Mouse (Mus musculus) heart, adult 9 months (tissue): ENCODE results near the gene Pik3r6.

Experiments
- DNase-seq, 2 experiments: peaks; one replicate each; pipeline ENCODE4 v3.0.0; 2022; ENCODE audit warnings: low spot score in 2 of 2

Gene Pik3r6

GRCm38 (mm10) chr11:68533971-68534475, 31.2 kb downstream of the Pik3r6 start:
- DNase-seq, result no peak

GRCm38 (mm10) chr11:68536026-68536425, 33.2 kb downstream of the Pik3r6 start:
- no peak for DNase-seq

- no peak for DNase-seq
Observed at GRCm38 (mm10) chr11:68536465-68536864, 33.6 kb downstream of the Pik3r6 start.

DNA sequence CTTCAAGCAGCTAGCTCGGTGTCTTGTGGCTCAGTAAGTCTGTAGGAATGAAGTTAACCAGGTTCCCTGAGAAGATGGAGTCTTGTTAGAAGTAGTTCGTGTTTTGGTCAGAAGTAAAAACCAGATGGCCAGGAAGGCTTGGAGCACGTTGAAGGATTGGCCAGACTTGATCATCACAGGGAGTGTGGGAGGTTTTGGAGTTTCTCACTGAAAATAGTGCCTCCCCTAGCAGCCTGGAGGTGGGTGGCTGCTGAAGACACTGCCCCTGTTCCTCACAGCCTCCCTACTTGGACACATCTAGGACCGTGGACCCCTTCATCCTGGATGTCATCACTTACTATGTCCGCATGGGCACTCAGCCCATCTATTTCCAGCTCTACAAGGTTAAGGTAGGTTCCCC, 36.8 kb downstream of the Pik3r6 start:
- no peak for DNase-seq

GRCm38 (mm10) chr11:68544554-68544953, 41.7 kb downstream of the Pik3r6 start:
- peak in 1 of 2 experiments; percentile 23 for DNase-seq

DNA sequence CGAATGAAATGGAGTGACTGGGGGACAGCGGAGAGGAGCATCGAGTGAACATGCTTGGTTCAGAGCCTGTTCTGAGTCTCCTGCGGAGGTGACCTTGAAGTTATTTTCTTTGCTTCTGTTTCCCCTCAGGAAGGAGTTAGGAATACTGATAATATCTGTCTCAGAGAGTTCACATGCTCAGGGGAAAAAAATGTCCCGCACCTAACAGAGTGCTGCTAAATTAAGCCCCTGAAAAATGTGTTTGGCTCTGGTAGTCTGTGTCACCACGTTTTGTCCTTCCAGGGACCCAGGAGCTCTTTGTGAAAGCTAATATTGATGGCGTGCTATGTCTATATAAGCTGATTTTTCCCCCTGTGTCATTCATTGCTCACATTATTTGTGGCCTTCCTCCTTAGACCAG, 42.4 kb downstream of the Pik3r6 start:
- DNase-seq, result peak in 1 of 2 experiments; percentile 23

- DNase-seq, result no peak
Observed at GRCm38 (mm10) chr11:68545682-68546222, 42.9 kb downstream of the Pik3r6 start.

- DNase-seq, result no peak
Observed at GRCm38 (mm10) chr11:68547484-68547883, 44.7 kb downstream of the Pik3r6 start.

GRCm38 (mm10) chr11:68549597-68549996, 46.8 kb downstream of the Pik3r6 start:
- DNase-seq, result no peak

DNA sequence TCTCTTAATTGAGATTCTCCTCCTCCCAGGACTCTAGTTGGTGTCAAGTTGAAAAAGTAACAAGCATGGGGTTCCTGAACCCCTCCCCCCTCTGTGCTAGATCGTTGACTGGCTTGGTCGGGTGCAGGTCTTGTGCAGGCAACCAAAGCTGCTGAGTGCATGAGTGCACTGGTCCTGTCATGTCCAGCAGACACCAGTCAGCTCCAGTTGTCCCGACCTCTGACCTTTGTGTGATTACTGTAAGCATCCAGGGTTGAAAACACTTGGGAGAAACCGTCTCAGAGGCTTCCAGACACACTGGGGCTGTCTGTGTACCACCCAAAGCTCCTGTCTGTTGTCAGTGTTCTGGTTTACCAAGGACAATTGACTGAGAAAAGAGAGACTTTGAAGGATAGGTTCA, 47.5 kb downstream of the Pik3r6 start:
- no peak for DNase-seq

- peak; percentile 69 to 73 for DNase-seq
Observed at GRCm38 (mm10) chr11:68553981-68554471, 51.2 kb downstream of the Pik3r6 start.

GRCm38 (mm10) chr11:68555918-68556584, 53.2 kb downstream of the Pik3r6 start, which contains the start of gene Mfsd6l:
Gene Mfsd6l, plus strand, starts transcription at chr11:68556186.
- no peak for DNase-seq

GRCm38 (mm10) chr11:68559546-68559945, 56.7 kb downstream of the Pik3r6 start:
- DNase-seq, result no peak

DNA sequence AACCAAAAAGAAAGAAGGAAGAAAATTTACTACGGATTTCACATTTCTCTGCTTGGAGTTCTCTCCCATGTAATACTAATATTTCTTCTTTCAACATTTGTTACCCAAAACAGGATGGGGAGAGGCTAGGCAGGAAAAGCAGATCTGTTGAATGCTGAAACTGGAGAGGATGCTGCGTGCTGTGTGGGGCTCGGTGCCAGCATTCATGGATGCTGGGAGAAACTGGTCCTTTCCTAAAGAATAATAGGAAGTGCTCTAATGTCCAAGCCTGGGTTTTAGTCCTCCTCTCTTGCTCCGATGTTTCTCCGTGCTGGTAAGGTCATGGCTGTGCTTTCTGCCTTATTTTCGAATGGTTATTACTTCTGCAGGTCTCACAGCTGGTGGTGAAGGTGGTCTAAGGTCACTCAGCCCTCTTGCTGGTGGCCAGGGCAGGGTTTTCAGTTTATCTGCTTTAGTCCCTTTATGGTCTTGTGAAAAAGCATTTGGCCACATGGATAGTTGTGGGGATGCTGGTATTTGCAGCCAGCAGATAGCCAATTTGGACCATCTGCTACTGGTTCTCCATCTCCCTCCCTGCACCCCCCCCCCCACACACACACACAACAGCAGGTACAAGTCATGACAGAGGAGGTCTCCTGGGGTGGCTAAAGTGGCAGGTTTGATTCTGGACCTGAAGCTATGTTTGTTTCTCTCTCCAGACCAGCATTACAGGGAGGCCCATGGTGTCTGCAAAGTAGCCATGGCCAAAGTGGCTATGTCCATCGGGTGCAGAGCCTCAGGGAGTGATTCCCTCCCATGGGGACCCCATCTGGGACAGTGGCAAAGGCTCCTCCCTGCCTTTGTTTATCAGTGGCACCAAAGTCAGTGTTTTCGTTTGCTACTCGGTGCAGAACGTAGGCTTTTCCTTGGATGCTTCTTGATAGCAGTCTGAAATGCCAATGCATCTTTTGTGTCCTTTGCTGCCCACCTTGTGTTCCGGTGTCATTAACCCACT, 59.4 kb downstream of the Pik3r6 start:
- DNase-seq, result no peak

DNA sequence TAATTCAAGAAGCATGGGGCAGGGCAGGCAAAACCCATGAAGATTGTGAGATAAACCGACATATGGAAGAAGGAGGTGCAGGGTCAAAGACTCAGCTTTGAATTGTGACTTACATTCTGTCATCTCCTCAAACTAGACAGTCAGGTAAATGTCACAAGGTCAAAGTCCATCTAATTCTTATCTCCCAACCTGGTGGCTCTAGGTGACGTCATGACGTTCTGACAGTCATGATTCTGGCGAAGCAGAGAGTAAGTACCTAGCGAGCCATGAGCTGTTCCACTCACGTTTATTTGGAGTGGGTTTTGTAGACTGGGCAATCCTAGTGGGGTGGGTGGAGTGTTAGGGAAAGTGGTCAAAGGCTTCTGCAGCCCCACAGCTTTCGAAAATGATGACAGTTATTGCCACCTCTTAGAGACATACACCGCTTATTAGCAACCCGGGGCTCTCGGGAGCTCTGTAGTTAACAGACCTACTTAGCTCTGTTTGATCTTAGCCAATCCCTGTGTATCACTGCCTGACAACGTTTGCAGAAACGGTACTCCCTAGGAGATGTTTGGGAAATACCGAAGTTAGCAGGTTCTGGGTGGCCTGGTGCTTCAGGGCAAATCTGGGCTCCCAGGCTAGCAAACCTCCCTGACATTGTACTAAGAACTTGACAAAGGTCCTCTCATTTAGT, 61.7 kb downstream of the Pik3r6 start:
- no peak for DNase-seq

DNA sequence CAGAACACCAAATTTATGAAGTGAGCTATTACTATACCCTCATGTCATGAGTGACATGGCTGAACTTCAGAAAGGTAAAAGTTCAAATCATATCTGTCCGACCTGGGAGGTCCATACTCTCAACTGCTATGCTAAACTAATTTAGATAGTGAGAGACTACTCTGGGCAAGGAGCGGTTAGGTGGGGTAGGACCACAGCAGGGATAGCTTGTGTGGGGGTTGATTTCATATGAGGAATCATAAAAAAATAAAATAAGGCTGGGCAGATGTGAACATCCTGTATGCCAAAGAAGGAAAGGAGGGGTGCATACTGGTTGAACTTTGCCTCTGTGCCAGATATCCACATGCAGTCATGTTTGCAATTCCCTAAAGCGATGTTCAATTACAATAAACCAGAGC, 62.2 kb downstream of the Pik3r6 start:
- DNase-seq, result no peak

- peak in 1 of 2 experiments; percentile 61 for DNase-seq
Observed at GRCm38 (mm10) chr11:68566447-68567059, 63.7 kb downstream of the Pik3r6 start.

DNA sequence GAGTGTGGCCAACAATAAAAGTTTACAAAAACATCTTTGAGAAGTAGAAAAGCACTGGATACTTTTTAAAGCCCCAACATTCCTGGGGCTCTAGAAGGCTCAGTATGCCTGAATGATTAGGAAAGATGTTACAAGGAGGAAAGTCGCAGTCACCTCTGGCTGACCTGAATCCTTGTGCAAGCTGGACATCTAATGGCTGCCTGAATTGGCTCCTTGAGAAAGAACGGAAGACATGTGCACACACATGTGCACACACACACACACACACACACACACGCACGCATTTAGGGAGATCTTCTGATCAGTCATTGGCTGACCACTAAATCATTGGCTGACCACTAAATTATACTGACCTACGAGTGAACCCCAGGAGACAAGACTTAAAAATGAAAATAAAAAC, 68.0 kb downstream of the Pik3r6 start:
- peak in 1 of 2 experiments; percentile 27 for DNase-seq

DNA sequence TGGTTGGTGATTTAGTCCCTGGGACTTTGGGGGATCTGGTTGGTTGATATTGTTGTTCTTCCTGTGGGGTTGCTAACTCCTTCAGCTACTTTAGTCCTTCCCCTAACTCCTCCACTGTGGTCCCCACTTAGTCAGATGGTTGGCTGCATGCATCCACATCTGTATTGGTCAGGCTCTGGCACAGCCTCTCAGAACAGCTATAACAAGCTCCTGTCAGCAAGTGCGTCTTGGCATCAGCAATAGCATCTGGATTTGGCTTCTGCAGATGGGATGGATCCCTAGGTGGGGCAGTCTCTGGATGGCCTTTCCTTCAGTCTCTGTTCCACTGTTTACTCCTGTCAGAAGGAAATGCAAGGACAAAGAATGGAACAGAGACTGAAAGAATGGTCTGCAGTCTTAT, 74.3 kb downstream of the Pik3r6 start:
- DNase-seq, result no peak

GRCm38 (mm10) chr11:68579462-68579881, 76.7 kb downstream of the Pik3r6 start:
- DNase-seq, result peak in 1 of 2 experiments; percentile 42

DNA sequence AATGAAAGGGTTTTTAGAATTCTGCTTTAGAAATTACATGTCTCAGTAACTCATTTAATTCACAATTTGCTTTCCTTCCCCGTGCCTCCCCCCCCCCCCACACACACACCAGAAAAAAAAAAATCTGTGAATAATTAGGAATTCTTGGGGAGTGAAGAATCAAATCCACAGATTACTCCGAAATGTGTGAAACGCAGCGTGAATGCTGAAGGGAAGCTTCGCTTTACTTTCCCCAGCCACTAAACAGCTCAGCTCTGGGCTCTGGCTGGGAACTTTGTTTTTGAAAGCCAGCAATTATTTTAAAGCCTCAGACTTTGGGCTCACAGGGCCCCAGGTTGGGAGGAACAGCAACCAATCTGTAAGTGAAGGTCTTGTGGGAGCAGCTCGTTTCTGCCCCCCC, 77.7 kb downstream of the Pik3r6 start:
- DNase-seq, result no peak
